Mouse (Mus musculus) embryonic facial prominence, embryonic 10.5 days (tissue): ENCODE data around the gene Gm17657. TPM values are rescaled to one million over a fixed set of nuclear protein-coding genes. Genes with fewer than 3 reads are reported as not detected.
A peak's percentile ranks its signal among the peaks of the same experiment; 100 is the strongest.
"Not testable (repeated sequence)": the region's sequence is repeated elsewhere in the genome, so short reads cannot be mapped to it uniquely, and the experiment has no call there.

Source experiments
- DNase-seq: peaks from one replicate; pipeline ENCODE4 v3.0.0-alpha.2; 2017; ENCODE audit warnings: low spot score
- H3K27ac ChIP-seq: fragments of 300-500 bp; sonication (generic); replicated peaks from 2 replicates; pipeline ENCODE4 v1.5.1; 2016; ENCODE audit warnings: mild to moderate bottlenecking
- H3K27me3 ChIP-seq: fragments of 300-500 bp; sonication (generic); replicated peaks from 2 replicates; pipeline ENCODE4 v1.6.1; 2016; ENCODE audit warnings: low read depth, mild to moderate bottlenecking; ENCODE audit not compliant: poor library complexity, severe bottlenecking
- H3K36me3 ChIP-seq: fragments of 300-500 bp; sonication (generic); replicated peaks from 2 replicates; pipeline ENCODE4 v1.6.1; 2016; ENCODE audit warnings: mild to moderate bottlenecking, moderate library complexity
- H3K4me1 ChIP-seq: fragments of 300-500 bp; sonication (generic); 2 replicates; pipeline ENCODE4 v1.6.1; 2016
- H3K4me3 ChIP-seq: fragments of 300-500 bp; sonication (generic); 2 replicates; pipeline ENCODE4 v1.5.1; 2016; ENCODE audit warnings: mild to moderate bottlenecking, moderate library complexity
- H3K9me3 ChIP-seq: fragments of 300-500 bp; sonication (generic); 2 replicates; pipeline ENCODE4 v1.6.1; 2016; ENCODE audit warnings: mild to moderate bottlenecking
- WGBS: fragments of 180-500 bp; shearing (Covaris S2); methylation state at CpG from one replicate; pipeline ENCODE4 v1.1.7; 2016; 5-methylcytosine and 5-hydroxymethylcytosine counted together
- polyA plus RNA-seq: library from polyadenylated mRNA; unstranded; fragments of >200 nt; fragmentation: Nextera tagmentation; extraction: Ambion mirVana; gene quantifications from 2 replicates; pipeline ENCODE4 v1.2.1, GENCODE M21; 2016

The Gm17657 gene
- polyA plus RNA-seq, 1 experiment from 2014 or later: not detected

- not testable (repeated sequence) for H3K27me3 ChIP-seq, H3K27ac ChIP-seq, H3K4me3 ChIP-seq, DNase-seq, H3K9me3 ChIP-seq
- WGBS: 78% methylated on average over 1 of the region's 1 CpGs
- Histone ChIP-seq H3K36me3 (peaks cover 35% of the 10 kb centered on the region), H3K4me1 (peaks cover 25% of the 10 kb centered on the region)
Measured at GRCm38 (mm10) chr17:29497481-29497880, 52.0 kb downstream of the Gm17657 start.

DNA sequence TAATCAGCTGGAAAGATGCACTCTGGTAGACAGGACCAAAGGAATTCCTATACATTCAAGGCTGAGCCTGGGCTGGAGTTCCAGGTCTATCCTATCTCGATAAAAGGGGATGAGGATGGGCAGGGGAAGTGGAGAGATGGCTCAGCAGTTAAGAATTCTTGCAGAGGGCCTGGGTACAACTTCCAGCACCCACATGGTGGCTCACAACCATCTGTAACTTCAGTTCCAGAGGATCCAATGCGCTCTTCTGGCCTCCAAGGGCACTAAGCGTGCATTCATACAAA is 52.4 kb downstream of the Gm17657 start:
- WGBS: 89% methylated on average over 3 of the region's 3 CpGs
- peaks cover 35% of the 10 kb centered on the region for H3K36me3 ChIP-seq
- peaks cover 2% of the 10 kb centered on the region for H3K27me3 ChIP-seq
- H3K9me3 ChIP-seq: no peaks in the 10 kb centered on the region
- peaks cover 22% of the 10 kb centered on the region for H3K4me1 ChIP-seq
- no peak overlapping the region for H3K4me3 ChIP-seq
- no peak overlapping the region for H3K27ac ChIP-seq
- no peak for DNase-seq

DNA sequence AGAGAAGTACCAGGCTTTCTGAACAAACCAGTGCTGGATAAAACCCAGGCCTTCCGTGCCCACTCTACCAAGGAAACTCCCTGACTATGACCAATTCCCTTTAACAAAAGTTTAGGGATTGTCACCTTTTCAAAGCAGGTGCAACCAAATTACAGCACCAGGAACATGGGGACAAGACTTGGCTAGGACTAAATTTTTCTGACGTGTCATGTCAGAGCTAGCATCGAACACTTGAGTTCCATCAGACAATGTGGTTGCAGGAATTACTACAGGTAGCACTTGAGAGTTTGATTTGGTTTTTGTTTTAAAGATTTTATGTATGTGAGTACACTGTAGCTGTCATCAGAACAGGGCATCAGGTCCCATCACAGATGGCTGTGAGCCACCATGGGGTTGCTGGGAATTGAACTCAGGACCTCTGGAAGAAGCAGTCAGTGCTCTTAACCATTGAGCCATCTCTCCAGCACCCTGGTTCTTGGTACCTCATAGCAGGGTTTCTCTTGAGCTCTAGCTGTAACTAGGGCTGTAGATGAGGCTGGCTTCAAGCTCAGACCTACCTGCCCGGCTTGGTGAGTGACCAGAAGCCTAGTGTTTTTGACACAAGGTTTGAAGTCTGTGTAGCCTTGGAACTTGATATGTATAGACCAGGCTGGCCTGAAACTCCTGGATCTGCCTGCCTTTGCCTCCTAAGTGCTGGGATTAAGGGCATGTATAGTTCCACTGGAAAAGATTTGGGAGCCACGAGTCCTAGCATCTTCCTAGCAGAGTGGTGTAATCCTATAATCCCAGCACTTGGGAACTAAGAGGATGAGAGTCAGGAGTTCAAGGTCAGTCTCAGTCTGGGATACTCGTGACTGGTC is 53.0 kb downstream of the Gm17657 start:
- Histone ChIP-seq H3K27me3 (no peaks in the 10 kb centered on the region), H3K4me3 (no peak overlapping the region), H3K27ac (no peak overlapping the region), H3K4me1 (peaks cover 28% of the 10 kb centered on the region), H3K9me3 (no peaks in the 10 kb centered on the region), H3K36me3 (peaks cover 35% of the 10 kb centered on the region)
- WGBS: 81% methylated on average over 6 of the region's 6 CpGs
- no peak for DNase-seq

DNA sequence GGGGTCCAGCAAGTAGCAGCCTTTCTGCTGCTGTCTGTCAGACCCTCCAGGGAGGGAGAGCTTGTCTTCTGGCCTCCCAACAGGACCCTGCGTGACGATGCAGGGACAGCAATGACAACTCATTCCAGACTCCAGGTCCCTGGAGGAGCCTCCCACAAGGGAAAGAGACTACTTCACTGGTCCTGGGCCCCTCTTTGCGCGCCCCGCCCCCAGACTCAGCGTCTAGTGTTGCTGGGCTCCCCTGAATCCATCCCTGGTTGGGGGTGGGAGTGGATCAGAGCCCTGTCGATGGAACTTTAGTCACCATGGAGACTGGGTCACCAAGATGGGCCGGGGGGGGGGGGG is 54.7 kb downstream of the Gm17657 start:
- Histone ChIP-seq H3K4me3 (peak overlapping the region; percentile 28; the same call in 1 of the 2 replicates), H3K27me3 (no peaks in the 10 kb centered on the region), H3K9me3 (no peaks in the 10 kb centered on the region), H3K27ac (no peak overlapping the region; the same call in 1 of the 2 replicates), H3K4me1 (peaks cover 37% of the 10 kb centered on the region), H3K36me3 (peaks cover 35% of the 10 kb centered on the region)
- no peak for DNase-seq
- 59% methylated on average over 8 of the region's 8 CpGs for WGBS

DNA sequence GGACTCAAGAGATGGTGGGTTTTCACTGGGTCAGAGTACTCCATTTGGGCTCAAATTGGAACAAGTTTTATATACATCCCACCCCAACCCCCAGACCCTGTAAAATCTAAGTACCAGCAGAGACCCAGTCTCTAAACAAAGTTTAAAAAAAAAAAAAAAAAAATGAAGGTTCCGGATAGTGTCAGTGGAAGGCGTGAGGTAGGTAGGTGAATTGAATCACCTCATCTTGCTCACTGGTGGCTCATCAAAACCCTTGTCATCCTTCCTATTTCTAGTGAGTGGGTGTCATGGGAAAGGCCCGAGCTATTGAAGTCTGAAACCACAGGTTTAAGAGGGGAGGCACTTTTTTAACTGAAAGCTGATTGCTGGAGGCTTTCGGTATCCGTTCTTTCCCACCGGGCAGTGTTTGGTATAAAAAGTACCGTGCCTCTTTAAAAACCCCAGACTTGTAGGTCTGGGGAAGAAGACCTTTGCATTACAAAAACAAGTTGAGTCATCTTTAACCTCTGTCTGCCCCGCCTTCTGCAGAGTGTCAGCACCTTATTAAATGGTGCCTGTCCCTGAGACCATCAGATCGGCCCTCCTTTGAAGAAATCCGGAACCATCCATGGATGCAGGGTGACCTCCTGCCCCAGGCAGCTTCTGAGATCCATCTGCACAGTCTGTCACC is 55.2 kb downstream of the Gm17657 start:
- Histone ChIP-seq H3K36me3 (peaks cover 35% of the 10 kb centered on the region), H3K9me3 (no peaks in the 10 kb centered on the region), H3K4me3 (peak overlapping the region; percentile 95; the same call in 1 of the 2 replicates), H3K27ac (no peak overlapping the region; the same call in 1 of the 2 replicates), H3K27me3 (no peaks in the 10 kb centered on the region), H3K4me1 (peaks cover 42% of the 10 kb centered on the region)
- DNase-seq: no peak
- 73% methylated on average over 10 of the region's 10 CpGs for WGBS

DNA sequence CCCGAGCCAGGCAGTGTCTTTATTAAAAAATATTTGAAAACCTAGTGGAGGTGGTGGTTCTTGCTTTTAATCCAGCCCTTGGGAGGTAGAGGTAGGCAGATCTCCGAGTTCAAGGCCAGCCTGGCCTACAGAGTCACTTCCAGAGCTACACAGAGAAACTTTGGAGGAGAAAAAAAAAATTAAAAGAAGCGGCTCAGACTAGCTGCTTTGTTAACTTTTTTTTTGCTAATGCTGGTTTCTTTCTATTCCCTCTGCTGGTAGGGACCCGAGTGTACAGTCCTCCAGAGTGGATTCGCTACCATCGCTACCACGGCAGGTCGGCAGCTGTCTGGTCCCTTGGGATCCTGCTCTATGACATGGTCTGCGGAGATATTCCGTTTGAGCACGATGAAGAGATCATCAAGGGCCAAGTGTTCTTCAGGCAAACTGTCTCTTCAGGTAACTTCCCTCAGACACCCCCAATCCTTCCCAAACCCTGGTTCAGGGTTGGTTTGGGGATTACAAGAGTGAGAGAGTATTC is 55.9 kb downstream of the Gm17657 start:
- Histone ChIP-seq H3K27me3 (no peaks in the 10 kb centered on the region), H3K27ac (0 out of 2 replicates have a peak overlapping the region, but pooled peaks have one; percentile 98), H3K9me3 (no peaks in the 10 kb centered on the region), H3K4me1 (peaks cover 49% of the 10 kb centered on the region), H3K36me3 (peaks cover 35% of the 10 kb centered on the region), H3K4me3 (peak overlapping the region; percentile 95)
- 80% methylated on average over 11 of the region's 11 CpGs for WGBS
- DNase-seq: no peak

- Histone ChIP-seq H3K27ac (peak overlapping the region; percentile 98), H3K36me3 (peaks cover 35% of the 10 kb centered on the region), H3K4me1 (peaks cover 52% of the 10 kb centered on the region), H3K27me3 (no peaks in the 10 kb centered on the region), H3K9me3 (no peaks in the 10 kb centered on the region), H3K4me3 (peak overlapping the region; percentile 95)
- 2% methylated on average over 22 of the region's 22 CpGs for WGBS
- peak; percentile 81 for DNase-seq
Measured at GRCm38 (mm10) chr17:29492269-29493191, 56.9 kb downstream of the Gm17657 start.

DNA sequence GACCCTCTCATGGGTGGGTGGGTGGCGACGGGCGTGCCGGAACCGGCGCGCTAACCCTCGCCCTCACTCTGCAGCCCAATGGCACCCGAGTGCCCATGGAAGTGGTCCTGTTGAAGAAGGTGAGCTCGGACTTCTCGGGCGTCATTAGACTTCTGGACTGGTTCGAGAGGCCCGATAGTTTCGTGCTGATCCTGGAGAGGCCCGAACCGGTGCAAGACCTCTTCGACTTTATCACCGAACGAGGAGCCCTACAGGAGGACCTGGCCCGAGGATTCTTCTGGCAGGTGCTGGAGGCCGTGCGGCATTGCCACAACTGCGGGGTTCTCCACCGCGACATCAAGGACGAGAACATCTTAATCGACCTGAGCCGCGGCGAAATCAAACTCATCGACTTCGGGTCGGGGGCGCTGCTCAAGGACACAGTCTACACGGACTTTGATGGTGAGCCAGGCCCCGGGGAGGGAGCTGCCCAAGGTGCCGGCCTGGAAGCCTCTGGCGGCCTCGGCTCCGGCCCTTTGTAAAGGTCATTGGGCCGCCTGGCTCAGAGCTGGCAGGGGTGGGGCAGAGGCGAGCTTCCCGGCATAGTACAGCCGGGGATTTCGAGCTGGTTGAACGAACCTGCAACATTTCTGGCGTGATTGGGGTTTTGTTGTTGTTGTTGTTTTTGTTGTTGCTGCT is 57.7 kb downstream of the Gm17657 start:
- Histone ChIP-seq H3K27me3 (no peaks in the 10 kb centered on the region), H3K9me3 (no peaks in the 10 kb centered on the region), H3K4me3 (peak overlapping the region; percentile 95), H3K27ac (peak overlapping the region; percentile 98), H3K36me3 (peaks cover 30% of the 10 kb centered on the region), H3K4me1 (peaks cover 52% of the 10 kb centered on the region)
- peak; percentile 68 for DNase-seq
- WGBS: under 1% methylated on average over 48 of the region's 48 CpGs

- H3K9me3 ChIP-seq: no peaks in the 10 kb centered on the region
- H3K4me1 ChIP-seq: peaks cover 52% of the 10 kb centered on the region
- WGBS: under 1% methylated on average over 99 of the region's 99 CpGs
- DNase-seq: peak; percentile 76
- H3K27ac ChIP-seq: peak within 1 kb of the TSS; percentile 98
- peak within 1 kb of the TSS; percentile 95 for H3K4me3 ChIP-seq
- H3K36me3 ChIP-seq: peaks cover 23% of the 10 kb centered on the region
- H3K27me3 ChIP-seq: no peaks in the 10 kb centered on the region
Measured at GRCm38 (mm10) chr17:29490713-29491581, 58.5 kb downstream of the Gm17657 start, which contains the start of gene Pim1. Gene Pim1 (plus strand): TSS chr17:29490753.

- Histone ChIP-seq H3K4me1 (peaks cover 52% of the 10 kb centered on the region), H3K4me3 (peak overlapping the region; percentile 95), H3K27ac (peak overlapping the region; percentile 98), H3K27me3 (no peaks in the 10 kb centered on the region), H3K9me3 (no peaks in the 10 kb centered on the region), H3K36me3 (peaks cover 22% of the 10 kb centered on the region)
- under 1% methylated on average over 68 of the region's 68 CpGs for WGBS
- DNase-seq: peak; percentile 100
Measured at GRCm38 (mm10) chr17:29489971-29490712, 59.3 kb downstream of the Gm17657 start.
